Mouse (Mus musculus) liver, postnatal 0 days (tissue): Measurements from ENCODE around the gene Hdac1.

Experiments
- CTCF ChIP-seq: sonication (generic); IDR thresholded peaks from 2 replicates; pipeline ENCODE4 v1.5.1; 2016; ENCODE audit warnings: antibody characterized with exemption, low read depth
- EP300 ChIP-seq: IDR thresholded peaks from 2 replicates; pipeline ENCODE4 v1.6.1; 2016; ENCODE audit warnings: antibody characterized with exemption, low read depth, mild to moderate bottlenecking

DNA sequence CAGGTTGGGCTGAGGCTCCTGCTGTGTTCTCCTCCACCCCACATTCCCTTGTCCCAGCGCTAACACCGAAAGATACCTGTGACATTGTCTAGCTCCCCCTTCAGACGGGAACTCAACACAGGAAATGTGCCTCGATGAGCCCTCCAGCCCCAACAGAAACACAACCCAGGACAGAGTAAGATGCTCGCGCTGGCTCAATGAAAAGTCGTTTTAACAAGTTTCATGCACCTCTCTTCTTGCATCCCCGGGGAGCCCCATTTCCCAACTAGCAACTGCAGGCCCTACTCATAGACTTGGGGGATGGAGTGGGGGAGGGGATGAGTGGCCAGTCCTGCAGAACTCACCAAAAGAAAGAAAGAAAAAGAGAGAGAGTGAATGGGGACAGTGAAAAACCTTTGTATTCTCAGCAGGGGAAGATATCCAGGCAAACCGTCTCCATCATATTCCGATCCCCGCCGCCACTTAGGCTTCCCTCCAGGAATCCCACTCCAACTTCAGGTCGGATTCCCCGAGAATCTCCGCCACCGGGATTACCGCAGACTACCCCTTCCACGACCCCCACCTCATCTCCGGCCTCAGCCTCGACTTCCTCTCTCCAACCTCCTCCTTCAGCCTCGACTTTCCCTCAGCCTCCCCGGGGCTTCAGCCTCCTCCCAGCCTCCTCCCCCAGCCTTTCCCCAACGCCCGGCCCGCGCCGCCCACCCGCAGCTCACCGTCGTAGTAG lies 483 bp downstream of the Hdac1 start:
- TF ChIP-seq CTCF (peak; percentile 57), EP300 (no peak)
